In the genomic region with DNA sequence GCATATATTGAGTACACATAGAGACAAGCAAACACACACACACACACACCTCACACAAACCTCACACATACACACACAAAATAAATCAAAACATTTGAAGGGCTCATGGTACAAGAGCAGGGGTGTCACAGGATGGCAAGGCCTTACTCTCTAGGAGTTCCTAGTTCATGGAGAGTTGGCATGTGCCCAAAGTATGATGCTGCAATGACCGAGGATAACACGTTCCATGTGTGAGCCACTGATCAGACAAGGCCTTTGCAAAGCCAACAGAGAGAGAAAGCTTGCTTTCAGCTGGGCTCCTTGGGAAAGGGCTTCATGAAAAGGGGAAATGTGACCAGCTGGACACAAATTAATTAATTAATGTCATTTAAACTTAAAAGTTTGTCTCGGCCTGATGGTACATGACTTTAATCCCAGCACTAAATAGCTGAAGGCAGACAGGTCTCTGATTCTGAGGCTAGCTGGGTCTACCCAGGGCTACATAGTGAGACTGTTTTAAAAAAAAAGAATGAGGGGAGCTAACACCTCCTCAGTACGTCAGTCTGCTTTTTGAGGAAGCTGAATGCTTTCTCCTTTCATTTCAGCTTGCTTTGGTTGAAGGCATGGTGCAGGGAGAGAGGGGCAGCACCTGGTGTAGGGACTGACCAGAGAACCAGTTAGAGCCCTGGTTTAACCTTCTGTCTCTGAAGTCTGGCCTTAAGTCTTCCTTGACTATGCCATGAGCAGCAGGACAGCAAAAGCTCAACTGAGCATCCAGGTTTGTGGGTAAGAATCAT, we compare ENCODE assay signal across 31 mouse cellular contexts.
DNase-seq lines count a peak whose midpoint lies in the region; ATAC-seq and TF ChIP-seq lines count a peak whose summit lies in the region.
"Had no signal": no experiment of that assay in that cellular context is flagged by ENCODE, and none has a peak within 500 bp of the region (broad histone marks: within the 10 kb centered on the region; RNA-seq: fewer than 3 reads in every experiment).

No protein-coding gene starts in this region.

- no peaks in the 10 kb centered on the region for H3K36me3 ChIP-seq in embryonic facial prominence, embryonic 15.5 days
- H3K36me3 ChIP-seq in embryonic facial prominence, embryonic 10.5 days (replicated peaks): no peaks in the 10 kb centered on the region
- H3K36me3 ChIP-seq in CH12.LX (replicated peaks in 1 of 2; ENCODE audit: control insufficient read depth in 1 of 2, insufficient read depth in 1 of 2, low read length in 1 of 2): no peaks in the 10 kb centered on the region
- H3K36me3 ChIP-seq: embryonic facial prominence, embryonic 12.5 days; forebrain, embryonic 10.5 days; G1E; heart, embryonic 13.5 days; limb, embryonic 12.5 days; liver, embryonic 15.5 days; midbrain, embryonic 10.5 days had no signal

- no peaks in the 10 kb centered on the region for H3K79me2 ChIP-seq in CH12.LX (replicated peaks; ENCODE audit: control insufficient read depth, extremely low read depth, insufficient read depth, poor library complexity, severe bottlenecking)

- no peak overlapping the region for H3K4me3 ChIP-seq in embryonic facial prominence, embryonic 15.5 days (replicated peaks)
- H3K4me3 ChIP-seq in embryonic facial prominence, embryonic 10.5 days: no peak overlapping the region
- H3K4me3 ChIP-seq in CH12.LX (replicated peaks in 1 of 3; ENCODE audit: low read depth in 2 of 3, low read length in 2 of 3, poor library complexity in 1 of 3): no peak overlapping the region
- H3K4me3 ChIP-seq: embryonic facial prominence, embryonic 12.5 days; forebrain, embryonic 10.5 days; gastrocnemius, adult 2 months; heart, adult 2 months; heart, embryonic 13.5 days; limb, embryonic 12.5 days; liver, embryonic 15.5 days; midbrain, embryonic 10.5 days had no signal

- H3K4me2 ChIP-seq in embryonic facial prominence, embryonic 15.5 days (replicated peaks): no peak overlapping the region
- no peak overlapping the region for H3K4me2 ChIP-seq in CH12.LX (ENCODE audit: insufficient read depth, low read depth, poor library complexity, severe bottlenecking)
- H3K4me2 ChIP-seq: embryonic facial prominence, embryonic 12.5 days; heart, embryonic 13.5 days; hindbrain, embryonic 14.5 days; limb, embryonic 12.5 days; liver, embryonic 15.5 days; lung, embryonic 14.5 days had no signal

- 55% methylated on average over 4 of the region's 4 CpGs for WGBS in embryonic facial prominence, embryonic 15.5 days
- 83% methylated on average over 4 of the region's 4 CpGs for WGBS in embryonic facial prominence, embryonic 10.5 days

- no peaks in the 10 kb centered on the region for H3K9me3 ChIP-seq in embryonic facial prominence, embryonic 15.5 days (replicated peaks)
- peaks cover 5% of the 10 kb centered on the region; the same call in 1 of the 2 replicates for H3K9me3 ChIP-seq in embryonic facial prominence, embryonic 10.5 days
- H3K9me3 ChIP-seq in CH12.LX (replicated peaks; ENCODE audit: low read length): peaks cover 6% of the 10 kb centered on the region
- H3K9me3 ChIP-seq: heart, embryonic 13.5 days; liver, embryonic 15.5 days had no signal

- TF ChIP-seq POLR2A in CH12.LX (IDR thresholded peaks at IDR 0.05; ENCODE audit: low read depth, low read length): no peak

- no peak for DNase-seq in embryonic facial prominence, embryonic 10.5 days (ENCODE audit: low spot score)
- peak; percentile 22 for DNase-seq in CH12.LX (ENCODE audit: extremely low read depth)
- peak; percentile 47 to 49 for DNase-seq in adrenal gland, postnatal 36 days
- no peak for DNase-seq in kidney, postnatal 36 days
- DNase-seq in left cerebral cortex, postnatal 4 days: no peak
- no peak for DNase-seq in right cerebral cortex, postnatal 10 days (ENCODE audit: low spot score in 2 of 2)
- DNase-seq: cerebellum, adult 8-10 months; cerebellum, postnatal 25 days; gastrocnemius, adult 2 months; gastrocnemius, postnatal 36 days; heart, adult 2 months; heart, postnatal 10 days; kidney, adult 11 months; kidney, postnatal 14 days; lung, embryonic 14.5 days; right cerebral cortex, adult 18-20 months; right cerebral cortex, postnatal 4 days; thymus, adult 2 months; thymus, postnatal 36 days had no signal

- H3K27me3 ChIP-seq in embryonic facial prominence, embryonic 15.5 days: no peaks in the 10 kb centered on the region
- H3K27me3 ChIP-seq in embryonic facial prominence, embryonic 10.5 days (replicated peaks; ENCODE audit: low read depth, poor library complexity, severe bottlenecking): no peaks in the 10 kb centered on the region
- H3K27me3 ChIP-seq in CH12.LX (replicated peaks): no peaks in the 10 kb centered on the region
- H3K27me3 ChIP-seq: embryonic facial prominence, embryonic 12.5 days; heart, embryonic 13.5 days; limb, embryonic 12.5 days; liver, embryonic 15.5 days had no signal

- H3K27ac ChIP-seq in embryonic facial prominence, embryonic 15.5 days (replicated peaks): no peak overlapping the region
- H3K27ac ChIP-seq in embryonic facial prominence, embryonic 10.5 days (replicated peaks): no peak overlapping the region
- no peak overlapping the region for H3K27ac ChIP-seq in CH12.LX (ENCODE audit: insufficient read depth, low read depth)
- H3K27ac ChIP-seq: embryonic facial prominence, embryonic 12.5 days; forebrain, embryonic 10.5 days; gastrocnemius, adult 2 months; heart, adult 2 months; heart, embryonic 13.5 days; hindbrain, embryonic 14.5 days; limb, embryonic 12.5 days; liver, embryonic 15.5 days; macrophage; midbrain, embryonic 10.5 days had no signal

- TF ChIP-seq RAD21 in CH12.LX (IDR thresholded peaks at IDR 0.05; ENCODE audit: low read depth, low read length): no peak

- in situ Hi-C loops in CH12.LX (cut with MboI; ENCODE audit: low pct_ligation_motif_present, low pct_unique_long_range_greater_than_20kb, low sequenced_read_pairs): no loop called here

- no peak for TF ChIP-seq EP300 in CH12.LX (IDR thresholded peaks at IDR 0.05; ENCODE audit: low read length)

- intact Hi-C loops in left cerebral cortex, postnatal 4 days (cut with DNase I): no loop called here

- 0 out of 2 replicates have a peak, but pooled peaks have one; percentile 57 for ATAC-seq in embryonic facial prominence, embryonic 15.5 days (ENCODE audit: insufficient number of reproducible peaks, low FRiP score, low TSS enrichment, low read depth)
- ATAC-seq: forebrain, embryonic 16.5 days; midbrain, embryonic 16.5 days had no signal

- peaks cover 12% of the 10 kb centered on the region; the same call in 1 of the 2 replicates for H3K4me1 ChIP-seq in embryonic facial prominence, embryonic 15.5 days
- peaks cover 22% of the 10 kb centered on the region for H3K4me1 ChIP-seq in embryonic facial prominence, embryonic 10.5 days
- H3K4me1 ChIP-seq in CH12.LX (ENCODE audit: control insufficient read depth in 1 of 2, insufficient read depth in 2 of 2): peaks cover 0 to 10% of the 10 kb centered on the region in 2 experiments; a peak in 2 of 4 replicates
- H3K4me1 ChIP-seq: liver, embryonic 15.5 days had no signal

- no peak overlapping the region for H3K9ac ChIP-seq in embryonic facial prominence, embryonic 15.5 days
- H3K9ac ChIP-seq in CH12.LX (ENCODE audit: insufficient read depth, low read depth): no peak overlapping the region
- H3K9ac ChIP-seq: embryonic facial prominence, embryonic 12.5 days; heart, embryonic 13.5 days; hindbrain, embryonic 14.5 days; limb, embryonic 12.5 days; liver, embryonic 15.5 days; lung, embryonic 14.5 days had no signal

- TF ChIP-seq CTCF in CH12.LX (conservative IDR thresholded peaks at IDR 0.05 in 1 of 2, IDR thresholded peaks at IDR 0.05 in 1 of 2; ENCODE audit: low read depth in 2 of 2, low read length in 2 of 2): no peak

- dilution Hi-C loops in CH12.LX (cut with MboI; ENCODE audit: extremely low pct_ligation_motif_present, extremely low pct_unique_long_range_greater_than_20kb, low sequenced_read_pairs): no loop called here

TF ChIP-seq in CH12.LX, 34 proteins besides CTCF, POLR2A, EP300 and RAD21:
- TF ChIP-seq IRF4 (IDR thresholded peaks at IDR 0.05; ENCODE audit: low read depth, low read length): no peak
- no peak for TF ChIP-seq NRF1 (IDR thresholded peaks at IDR 0.05; ENCODE audit: low read depth, low read length)
- TF ChIP-seq ELF1 (IDR thresholded peaks at IDR 0.05; ENCODE audit: low read depth, low read length): no peak

Comparison
In these comparisons a context has a peak if more than half of its experiments do, and no peak if none do; other contexts are left out.
1. DNase-seq: peak in CH12.LX (single experiment) and adrenal gland, postnatal 36 days (2 of 2); none in embryonic facial prominence, embryonic 10.5 days (single experiment), kidney, postnatal 36 days (0 of 2), left cerebral cortex, postnatal 4 days (single experiment) and right cerebral cortex, postnatal 10 days (0 of 2).